Mouse (Mus musculus): ENCODE measurements around the gene Ppm1n. TPM values are rescaled to one million over a fixed set of nuclear protein-coding genes. Genes with fewer than 3 reads are reported as not detected.

Ppm1n gene
- polyA plus RNA-seq, 1 experiment from 2014 or later, result not detected

DNA sequence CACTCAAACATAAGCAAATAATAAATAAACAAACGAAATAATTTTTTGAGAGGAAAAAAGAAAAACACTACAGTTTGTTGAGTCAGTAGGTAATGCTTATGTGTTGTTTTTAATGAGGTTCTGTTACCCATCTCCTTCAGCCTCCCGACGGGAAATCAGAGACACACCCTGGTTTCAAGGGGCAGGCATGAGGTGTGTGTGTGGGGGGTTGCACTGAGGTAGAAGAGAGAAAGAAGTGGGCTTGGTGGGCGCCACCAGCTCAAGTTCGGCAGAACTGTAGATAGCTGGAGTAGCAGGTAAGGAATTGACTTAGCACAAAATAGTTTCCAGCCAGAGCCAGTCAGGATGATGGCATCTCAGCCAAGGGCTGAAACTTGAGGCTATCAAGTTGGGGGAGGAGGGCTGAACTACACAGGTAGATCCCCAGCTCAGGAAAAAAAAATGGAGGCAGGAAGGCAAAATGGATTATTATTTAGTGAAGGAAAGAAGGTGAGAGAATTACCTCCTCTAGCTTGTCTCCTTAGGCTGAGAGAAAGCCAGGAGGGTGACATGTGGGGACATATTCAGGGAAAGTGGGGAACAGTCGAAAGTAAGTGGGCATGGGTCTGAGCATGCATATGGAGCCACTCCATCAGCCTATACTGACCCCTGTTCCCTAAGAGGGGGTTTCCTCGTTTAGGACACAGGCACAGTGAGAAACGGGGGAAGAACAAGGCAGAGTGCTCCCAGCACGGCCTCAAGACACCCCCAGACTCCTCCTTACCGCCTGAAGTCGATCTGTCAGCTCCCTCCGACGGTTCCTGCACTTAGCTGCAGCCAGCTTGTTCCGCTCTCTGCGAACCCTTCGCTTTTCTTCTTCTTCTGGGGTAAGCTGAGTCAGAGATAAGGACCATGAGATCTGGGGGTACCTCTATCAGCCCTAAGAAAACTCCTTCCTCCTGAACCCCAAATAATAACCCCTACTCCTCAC is 26.2 kb upstream of the Ppm1n start:
- H3K4me1 ChIP-seq, result peaks cover 47% of the 10 kb centered on the region
- no peak overlapping the region for H3K9ac ChIP-seq
- no peak overlapping the region for H3K4me2 ChIP-seq (replicated peaks)
- 53% methylated on average over 16 of the region's 16 CpGs for WGBS
- ATAC-seq (ENCODE audit: low FRiP score, low read depth), result no peak
- H3K27me3 ChIP-seq (replicated peaks), result peaks cover 70% of the 10 kb centered on the region
- no peaks in the 10 kb centered on the region for H3K9me3 ChIP-seq
- H3K4me3 ChIP-seq, result no peak overlapping the region
- no peak overlapping the region for H3K27ac ChIP-seq
- no peaks in the 10 kb centered on the region for H3K36me3 ChIP-seq

DNA sequence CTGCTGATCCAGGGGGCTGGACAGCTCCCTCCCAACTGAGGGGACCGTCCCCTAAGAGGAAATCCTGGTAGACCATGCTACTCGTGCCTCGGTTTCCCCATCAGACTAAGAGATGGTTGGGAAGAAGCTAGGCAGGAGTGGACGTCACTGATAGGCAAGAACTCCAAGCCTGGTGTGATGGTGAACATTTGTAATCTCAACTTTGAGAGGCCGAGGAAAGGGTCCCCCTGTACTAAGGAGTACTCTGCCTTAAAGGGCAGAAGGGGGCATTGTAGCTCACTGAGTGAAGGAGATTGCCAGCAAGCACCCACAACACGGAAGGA is 25.5 kb upstream of the Ppm1n start:
- Histone ChIP-seq H3K4me1 (peaks cover 44% of the 10 kb centered on the region), H3K9me3 (no peaks in the 10 kb centered on the region), H3K9ac (no peak overlapping the region), H3K27me3 (replicated peaks) (peaks cover 70% of the 10 kb centered on the region), H3K4me3 (no peak overlapping the region), H3K36me3 (no peaks in the 10 kb centered on the region), H3K27ac (no peak overlapping the region), H3K4me2 (replicated peaks) (peak overlapping the region; percentile 54; the same call in 1 of the 2 replicates)
- 11% methylated on average over 6 of the region's 6 CpGs for WGBS
- no peak for ATAC-seq (ENCODE audit: low FRiP score, low read depth)

DNA sequence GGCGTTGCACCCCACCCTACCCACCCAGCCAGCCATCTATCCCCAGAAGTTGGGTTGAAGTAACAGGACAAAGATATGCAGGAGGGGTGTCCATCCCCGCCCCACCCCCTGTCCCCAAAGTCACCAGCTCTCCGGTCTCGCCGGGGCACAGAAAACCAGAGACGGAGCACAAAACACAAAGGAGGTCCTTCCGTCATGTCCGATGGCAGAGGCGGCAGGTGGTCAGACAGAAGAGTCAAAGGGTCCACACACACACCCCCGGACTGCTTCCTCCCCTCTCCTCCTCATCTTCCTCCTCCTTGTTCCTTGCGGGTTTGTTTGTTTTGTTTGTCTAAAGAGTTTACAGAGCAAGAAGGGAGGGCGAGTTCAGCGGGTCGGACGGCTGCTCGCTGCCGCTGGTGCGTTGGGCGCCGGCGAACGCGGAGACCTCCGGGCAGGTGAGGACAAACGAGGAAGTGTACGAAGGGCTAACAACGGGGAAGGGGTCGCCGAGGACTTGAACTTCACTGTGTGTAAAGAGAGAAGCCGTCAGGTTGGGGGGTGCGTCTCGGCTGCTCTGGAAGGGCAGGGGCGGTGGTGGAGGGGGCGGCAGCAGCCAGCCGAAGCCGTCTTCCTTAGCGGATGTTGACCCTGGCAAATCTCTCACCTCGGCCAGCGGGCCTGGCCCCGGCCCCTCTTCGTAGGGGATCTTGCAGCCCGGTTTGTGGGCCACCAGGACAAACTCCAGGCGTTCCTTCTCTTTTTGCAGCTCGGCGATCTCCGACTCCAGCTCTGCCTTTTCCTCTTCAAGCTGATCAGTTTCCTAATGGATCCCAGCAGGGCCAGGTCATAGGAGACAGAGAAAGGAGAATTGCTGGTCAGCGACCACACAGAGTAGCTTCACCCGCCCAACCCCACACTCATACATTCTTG is 24.9 kb upstream of the Ppm1n start:
- Histone ChIP-seq H3K9me3 (no peaks in the 10 kb centered on the region), H3K4me3 (peak overlapping the region; percentile 29), H3K4me2 (replicated peaks) (peak overlapping the region; percentile 54), H3K4me1 (peaks cover 43% of the 10 kb centered on the region), H3K36me3 (no peaks in the 10 kb centered on the region), H3K27me3 (replicated peaks) (peaks cover 70% of the 10 kb centered on the region), H3K9ac (peak overlapping the region; percentile 33; the same call in 1 of the 2 replicates), H3K27ac (no peak overlapping the region)
- ATAC-seq (ENCODE audit: low FRiP score, low read depth), result no peak
- WGBS, result 2% methylated on average over 48 of the region's 48 CpGs

DNA sequence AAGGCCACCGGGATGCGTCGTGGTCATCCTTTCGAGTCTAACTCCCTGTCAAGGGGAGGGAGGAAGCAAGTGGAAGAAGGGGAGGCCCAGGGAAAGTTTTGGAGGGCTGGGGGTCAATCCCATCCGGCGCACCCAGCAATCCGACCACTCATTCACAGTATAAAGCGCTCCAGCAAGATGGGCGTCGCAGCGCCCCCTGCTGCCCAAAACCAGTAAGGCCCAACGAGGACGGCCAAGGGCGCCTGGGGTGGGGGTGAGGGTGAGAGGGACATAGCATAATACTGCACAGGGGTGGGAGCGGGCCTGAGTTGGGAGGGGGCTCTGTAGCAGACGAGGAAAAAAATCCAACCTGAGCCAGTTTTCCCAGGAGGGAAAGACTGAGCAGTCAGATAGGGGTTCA is 23.9 kb upstream of the Ppm1n start:
- Histone ChIP-seq H3K9ac (0 out of 2 replicates have a peak overlapping the region, but pooled peaks have one; percentile 17), H3K4me3 (no peak overlapping the region; the same call in 1 of the 2 replicates)
- ATAC-seq (ENCODE audit: low FRiP score, low read depth), result no peak

DNA sequence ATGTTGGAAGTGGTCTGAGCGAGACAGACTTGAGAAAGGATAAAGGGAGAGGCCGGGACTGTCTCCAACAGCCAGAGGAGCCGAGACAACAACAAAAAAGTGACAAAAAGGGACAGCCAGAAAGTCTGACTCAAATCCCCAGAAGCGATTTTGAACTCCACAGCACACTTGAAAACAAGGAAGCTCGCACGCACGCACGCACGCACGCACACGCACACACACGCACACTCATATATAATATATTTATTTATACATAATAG is 23.1 kb upstream of the Ppm1n start:
- no peak for ATAC-seq (ENCODE audit: low FRiP score, low read depth)
- Histone ChIP-seq H3K4me3 (no peak overlapping the region), H3K4me1 (peaks cover 28% of the 10 kb centered on the region), H3K27ac (no peak overlapping the region), H3K9me3 (no peaks in the 10 kb centered on the region), H3K4me2 (replicated peaks) (no peak overlapping the region), H3K9ac (no peak overlapping the region), H3K36me3 (no peaks in the 10 kb centered on the region), H3K27me3 (replicated peaks) (peaks cover 64% of the 10 kb centered on the region)
- WGBS, result 73% methylated on average over 12 of the region's 12 CpGs

More for the DNA sequence above, 23.9 kb upstream of the Ppm1n start:
- Histone ChIP-seq H3K27ac (no peak overlapping the region), H3K27me3 (replicated peaks) (peaks cover 64% of the 10 kb centered on the region), H3K4me2 (replicated peaks) (peak overlapping the region; percentile 54), H3K9me3 (no peaks in the 10 kb centered on the region), H3K4me1 (peaks cover 34% of the 10 kb centered on the region), H3K36me3 (no peaks in the 10 kb centered on the region)
- 0% methylated on average over 16 of the region's 16 CpGs for WGBS

DNA sequence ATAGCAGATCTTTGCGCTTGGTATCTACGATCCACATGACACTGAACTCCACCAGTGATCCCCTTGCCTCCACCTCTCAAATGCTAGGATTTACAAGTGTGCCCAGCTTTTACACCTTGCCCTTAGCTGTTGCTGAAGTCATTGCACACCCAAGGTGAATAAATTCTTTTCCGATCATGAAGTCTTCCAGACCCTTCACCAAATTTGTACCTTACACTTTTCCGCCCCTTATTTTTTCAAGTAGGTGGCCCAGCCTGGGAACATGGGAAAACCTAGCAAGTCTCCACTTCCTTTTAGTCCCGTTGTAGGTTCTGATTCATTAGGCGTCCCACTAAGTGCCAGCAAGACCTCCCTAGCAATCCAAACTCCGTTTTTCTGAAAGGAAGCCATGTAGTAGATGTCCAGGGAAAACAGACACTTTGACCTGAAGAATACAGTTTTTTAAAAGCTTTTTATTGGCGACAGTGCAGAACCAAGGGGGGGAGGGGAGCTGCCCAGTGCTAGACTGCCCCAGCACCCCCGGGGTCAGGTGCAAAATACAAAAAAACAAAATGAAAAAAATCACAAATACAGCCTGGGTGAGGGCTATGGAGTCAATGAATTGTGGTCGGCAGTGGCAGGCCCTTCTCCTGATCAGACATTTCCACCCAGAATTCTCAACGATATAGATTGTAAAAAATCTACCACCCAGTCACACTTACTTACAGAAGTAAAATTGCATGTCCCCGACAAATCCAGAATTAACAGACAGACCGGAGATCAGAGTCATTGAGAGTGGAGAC is 22.6 kb upstream of the Ppm1n start:
- Histone ChIP-seq H3K4me3 (no peak overlapping the region), H3K36me3 (no peaks in the 10 kb centered on the region), H3K27ac (no peak overlapping the region), H3K9ac (0 out of 2 replicates have a peak overlapping the region, but pooled peaks have one; percentile 21), H3K4me1 (peaks cover 24% of the 10 kb centered on the region), H3K27me3 (replicated peaks) (peaks cover 61% of the 10 kb centered on the region), H3K9me3 (no peaks in the 10 kb centered on the region), H3K4me2 (replicated peaks) (peak overlapping the region; percentile 56)
- no peak for ATAC-seq (ENCODE audit: low FRiP score, low read depth)
- 48% methylated on average over 13 of the region's 13 CpGs for WGBS

DNA sequence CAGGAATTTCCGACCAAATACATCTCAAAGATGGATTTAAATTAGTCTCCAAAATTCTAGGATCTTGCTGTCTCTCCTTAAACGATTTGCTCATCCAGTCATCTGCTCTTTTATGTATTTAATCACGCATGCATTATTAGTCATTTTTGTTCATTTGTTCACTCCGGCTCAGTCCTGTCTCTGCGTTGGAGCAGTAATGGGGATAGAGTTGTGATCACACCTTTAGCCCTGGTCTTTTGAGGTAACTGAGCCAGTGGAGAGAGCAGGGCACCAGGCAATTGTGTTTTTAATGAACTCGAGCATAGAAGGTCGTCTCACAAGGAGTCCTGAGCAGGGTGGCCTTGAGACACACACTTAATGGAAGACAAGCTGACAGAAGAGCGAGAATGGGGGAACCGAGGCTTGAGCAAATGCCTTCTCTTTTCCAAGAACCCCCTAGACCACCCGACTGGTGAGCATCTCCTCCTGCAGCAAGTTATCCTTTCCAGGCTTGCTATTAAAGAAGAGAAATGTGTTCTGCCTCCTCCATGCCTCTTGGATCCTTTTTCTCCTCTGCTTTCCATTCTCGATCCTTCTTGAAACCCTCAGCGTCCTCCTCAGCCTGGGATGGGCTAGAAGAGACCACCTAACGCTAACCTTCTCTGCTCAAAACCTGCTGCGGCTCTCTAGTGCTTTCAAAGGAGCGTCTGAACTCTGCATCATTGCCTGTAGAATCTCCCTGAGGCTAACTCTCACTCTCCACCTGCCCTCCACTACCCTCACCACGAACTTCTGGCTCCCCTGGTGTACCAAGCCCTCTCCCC is 21.8 kb upstream of the Ppm1n start:
- H3K27ac ChIP-seq, result no peak overlapping the region
- peak overlapping the region; percentile 42; the same call in 1 of the 2 replicates for H3K9ac ChIP-seq
- no peaks in the 10 kb centered on the region for H3K9me3 ChIP-seq
- peak overlapping the region; percentile 56 for H3K4me2 ChIP-seq (replicated peaks)
- H3K4me3 ChIP-seq, result peak overlapping the region; percentile 15
- H3K4me1 ChIP-seq, result peaks cover 24% of the 10 kb centered on the region
- H3K27me3 ChIP-seq (replicated peaks), result peaks cover 53% of the 10 kb centered on the region
- no peak for ATAC-seq (ENCODE audit: low FRiP score, low read depth)
- WGBS, result 11% methylated on average over 16 of the region's 16 CpGs
- H3K36me3 ChIP-seq, result no peaks in the 10 kb centered on the region

DNA sequence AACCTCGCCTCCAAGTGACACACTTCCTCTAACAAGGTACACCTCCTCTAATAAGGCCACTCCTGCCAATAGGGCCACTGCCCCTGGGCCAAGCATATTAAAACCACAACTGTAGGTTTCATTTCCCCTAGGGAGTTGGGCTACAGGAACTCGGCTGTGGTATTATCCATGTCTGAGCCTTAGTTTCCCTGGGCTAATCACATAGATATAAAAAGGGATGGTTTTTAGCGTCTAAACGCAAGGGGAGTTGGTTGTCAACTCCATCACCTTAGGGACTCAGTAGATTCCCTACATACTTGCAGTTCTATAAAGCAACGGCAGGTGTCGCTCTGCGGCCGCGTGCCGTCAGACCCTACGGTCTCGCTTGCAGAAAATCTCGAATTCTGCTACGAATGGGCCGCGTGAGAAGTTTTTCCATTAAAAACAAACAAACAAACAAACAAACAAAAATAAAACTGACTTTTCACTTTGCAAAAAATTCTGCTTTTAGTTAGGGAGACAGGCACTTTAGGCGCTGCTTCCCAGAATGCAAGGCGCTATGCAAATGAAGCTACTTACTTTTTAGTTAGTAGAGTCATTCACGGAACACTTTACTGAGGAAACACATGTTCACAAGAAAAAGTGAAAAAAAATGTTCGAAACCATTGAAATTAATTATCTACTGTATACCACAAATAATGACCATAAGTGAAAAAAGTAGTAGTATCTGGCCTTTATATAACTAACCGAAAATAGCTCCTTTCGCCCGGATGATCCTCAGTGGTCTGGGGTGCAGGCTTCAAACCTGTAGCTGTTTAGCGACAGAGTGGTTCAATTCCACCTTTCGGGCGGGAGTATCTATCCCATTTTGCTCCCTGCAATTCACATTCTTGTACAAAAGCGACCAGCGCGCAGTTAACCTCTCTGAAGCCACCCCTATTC is 20.9 kb upstream of the Ppm1n start:
- WGBS, result under 1% methylated on average over 29 of the region's 29 CpGs
- H3K4me1 ChIP-seq, result peaks cover 24% of the 10 kb centered on the region
- H3K27me3 ChIP-seq (replicated peaks), result peaks cover 44% of the 10 kb centered on the region
- H3K4me3 ChIP-seq, result peak overlapping the region; percentile 40
- peak overlapping the region; percentile 56 for H3K4me2 ChIP-seq (replicated peaks)
- no peak overlapping the region for H3K27ac ChIP-seq
- H3K9me3 ChIP-seq, result no peaks in the 10 kb centered on the region
- H3K9ac ChIP-seq, result 0 out of 2 replicates have a peak overlapping the region, but pooled peaks have one; percentile 35
- ATAC-seq (ENCODE audit: low FRiP score, low read depth), result peak; percentile 75
- H3K36me3 ChIP-seq, result no peaks in the 10 kb centered on the region

DNA sequence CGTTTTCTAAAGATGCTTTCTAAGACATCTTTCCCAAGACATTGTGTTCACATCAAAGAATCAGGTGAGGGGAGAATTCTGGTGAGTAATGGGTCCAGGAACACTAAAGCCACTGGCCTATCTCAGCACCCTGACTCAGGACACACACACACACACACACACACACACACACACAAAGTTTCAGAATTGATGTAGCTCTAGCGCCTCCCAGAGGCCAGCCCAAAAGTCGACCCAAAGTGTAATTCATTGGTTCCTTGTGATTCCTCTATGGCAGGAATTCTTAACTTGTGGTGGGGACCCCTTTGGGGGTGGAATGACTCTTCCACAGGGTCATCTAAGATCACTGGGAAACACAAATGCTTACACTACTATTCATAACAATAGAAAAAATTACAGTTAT is 19.3 kb upstream of the Ppm1n start:
- Histone ChIP-seq H3K27ac (no peak overlapping the region), H3K4me3 (no peak overlapping the region), H3K9ac (no peak overlapping the region), H3K36me3 (peaks cover 5% of the 10 kb centered on the region; the same call in 1 of the 2 replicates), H3K4me2 (replicated peaks) (no peak overlapping the region), H3K27me3 (replicated peaks) (peaks cover 28% of the 10 kb centered on the region), H3K9me3 (no peaks in the 10 kb centered on the region), H3K4me1 (peaks cover 18% of the 10 kb centered on the region)
- ATAC-seq (ENCODE audit: low FRiP score, low read depth), result no peak
- 21% methylated on average over 3 of the region's 3 CpGs for WGBS

DNA sequence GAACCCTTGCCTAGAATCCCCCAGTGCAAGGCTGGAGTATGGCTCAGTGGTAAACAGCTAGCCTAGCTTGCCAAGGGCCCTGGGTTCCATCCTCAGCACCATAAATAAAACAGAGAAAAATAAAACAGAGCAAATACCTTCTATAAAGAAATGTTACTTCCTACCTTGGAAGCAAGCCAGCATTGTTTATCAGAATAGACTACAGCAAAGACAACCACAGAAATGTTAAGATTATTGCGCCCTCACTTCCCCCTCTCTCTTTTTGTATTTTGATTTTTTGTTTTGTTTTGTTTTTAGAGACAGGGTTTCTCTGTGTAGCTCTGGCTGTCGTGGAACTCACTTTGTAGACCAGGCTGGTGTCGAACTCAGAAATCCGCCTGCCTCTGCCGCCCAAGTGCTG is 17.9 kb upstream of the Ppm1n start:
- no peak overlapping the region for H3K27ac ChIP-seq
- 92% methylated on average over 5 of the region's 5 CpGs for WGBS
- ATAC-seq (ENCODE audit: low FRiP score, low read depth), result no peak

More for the DNA sequence above, 17.9 kb upstream of the Ppm1n start:
- no peak overlapping the region for H3K4me2 ChIP-seq (replicated peaks)
- H3K4me1 ChIP-seq, result peaks cover 9% of the 10 kb centered on the region
- H3K4me3 ChIP-seq, result no peak overlapping the region
- no peaks in the 10 kb centered on the region for H3K9me3 ChIP-seq
- peaks cover 14% of the 10 kb centered on the region for H3K27me3 ChIP-seq (replicated peaks)
- H3K36me3 ChIP-seq, result peaks cover 17% of the 10 kb centered on the region
- H3K9ac ChIP-seq, result no peak overlapping the region

Measured in neural tube, embryonic 12.5 days (tissue).